Mouse (Mus musculus) forebrain, embryonic 14.5 days (tissue): ENCODE results near the gene Cnpy1. TPM values are rescaled to one million over a fixed set of nuclear protein-coding genes. Genes with fewer than 3 reads are reported as not detected.

Experiments used
- ATAC-seq: fragments of 200-750 bp; cut with Nextera tagmentation; 2 replicates; pipeline ENCODE4 v1.8.0; 2017; ENCODE audit warnings: mild to moderate bottlenecking, moderate library complexity
- DNase-seq: peaks from one replicate; pipeline ENCODE4 v3.0.0-alpha.2; 2015; ENCODE audit warnings: low spot score
- H3K27ac ChIP-seq: fragments of 300-500 bp; sonication (generic); 2 replicates; pipeline ENCODE4 v1.5.1; 2014; ENCODE audit warnings: low read depth, mild to moderate bottlenecking, control low read depth, low read length, moderate library complexity
- H3K27me3 ChIP-seq: fragments of 300-500 bp; sonication (generic); replicated peaks from 2 replicates; pipeline ENCODE4 v1.6.1; 2014; ENCODE audit warnings: low read length, control low read depth, mixed read lengths; ENCODE audit not compliant: control insufficient read depth, insufficient read depth
- H3K36me3 ChIP-seq: fragments of 300-500 bp; sonication (generic); 2 replicates; pipeline ENCODE4 v1.6.1; 2014; ENCODE audit warnings: low read length, control low read depth; ENCODE audit not compliant: control insufficient read depth, insufficient read depth
- H3K4me1 ChIP-seq: fragments of 300-500 bp; sonication (generic); 2 replicates; pipeline ENCODE4 v1.6.1; 2014; ENCODE audit warnings: antibody characterized with exemption, low read length, control low read depth; ENCODE audit not compliant: control insufficient read depth, insufficient read depth
- H3K4me2 ChIP-seq: fragments of 300-500 bp; sonication (generic); 2 replicates; pipeline ENCODE4 v1.6.1; 2014; ENCODE audit warnings: mild to moderate bottlenecking, control low read depth, low read length
- H3K4me3 ChIP-seq: fragments of 300-500 bp; sonication (generic); 2 replicates; pipeline ENCODE4 v1.5.1; 2014; ENCODE audit warnings: low read depth, low read length, control low read depth
- H3K9ac ChIP-seq: fragments of 300-500 bp; sonication (generic); 2 replicates; pipeline ENCODE4 v1.6.1; 2014; ENCODE audit warnings: mild to moderate bottlenecking, low read length, control low read depth, moderate library complexity
- H3K9me3 ChIP-seq: fragments of 300-500 bp; sonication (generic); replicated peaks from 2 replicates; pipeline ENCODE4 v1.6.1; 2016; ENCODE audit warnings: low read length, control low read depth, mixed read lengths; ENCODE audit not compliant: control insufficient read depth
- WGBS: fragments of 180-500 bp; shearing (Covaris S2); extraction: QIAGEN DNeasy Blood & Tissue Kit; methylation state at CpG from one replicate; pipeline ENCODE4 v1.1.7; 2014; 5-methylcytosine and 5-hydroxymethylcytosine counted together
- polyA plus RNA-seq: library from polyadenylated mRNA; unstranded; fragments of >200 nt; fragmentation: Nextera tagmentation; extraction: Ambion mirVana; gene quantifications from 2 replicates; pipeline ENCODE4 v1.2.1, GENCODE M21; 2014

Gene Cnpy1
- polyA plus RNA-seq, 1 experiment from 2014 or later: 1.1 TPM

GRCm38 (mm10) chr5:28237055-28237454, 8.6 kb downstream of the Cnpy1 start:
- ATAC-seq: no peak
- H3K36me3 ChIP-seq: no peaks in the 10 kb centered on the region
- H3K9ac ChIP-seq: no peak overlapping the region
- no peak overlapping the region for H3K4me2 ChIP-seq
- peak; percentile 36 for DNase-seq
- H3K27ac ChIP-seq: no peak overlapping the region
- no peak overlapping the region for H3K4me3 ChIP-seq
- H3K4me1 ChIP-seq: no peaks in the 10 kb centered on the region
- no peaks in the 10 kb centered on the region for H3K9me3 ChIP-seq
- no peaks in the 10 kb centered on the region for H3K27me3 ChIP-seq
- 43% methylated on average over 4 of the region's 4 CpGs for WGBS

GRCm38 (mm10) chr5:28236098-28236497, 9.5 kb downstream of the Cnpy1 start:
- Histone ChIP-seq H3K9me3 (no peaks in the 10 kb centered on the region), H3K27me3 (no peaks in the 10 kb centered on the region), H3K27ac (no peak overlapping the region), H3K9ac (no peak overlapping the region), H3K4me3 (no peak overlapping the region), H3K36me3 (no peaks in the 10 kb centered on the region), H3K4me1 (no peaks in the 10 kb centered on the region), H3K4me2 (no peak overlapping the region)
- DNase-seq (no peak), ATAC-seq (no peak)
- WGBS: 8% methylated on average over 6 of the region's 6 CpGs

GRCm38 (mm10) chr5:28232101-28232500, 13.5 kb downstream of the Cnpy1 start:
- no peak overlapping the region for H3K4me3 ChIP-seq
- ATAC-seq (no peak), DNase-seq (no peak)
- no peaks in the 10 kb centered on the region for H3K36me3 ChIP-seq
- H3K27me3 ChIP-seq: no peaks in the 10 kb centered on the region
- no peaks in the 10 kb centered on the region for H3K9me3 ChIP-seq
- H3K27ac ChIP-seq: no peak overlapping the region
- no peak overlapping the region for H3K4me2 ChIP-seq
- WGBS: 72% methylated on average over 3 of the region's 3 CpGs
- H3K9ac ChIP-seq: no peak overlapping the region
- H3K4me1 ChIP-seq: no peaks in the 10 kb centered on the region

- ATAC-seq (no peak), DNase-seq (no peak)
- Histone ChIP-seq H3K4me3 (no peak overlapping the region), H3K36me3 (no peaks in the 10 kb centered on the region), H3K9me3 (no peaks in the 10 kb centered on the region), H3K4me2 (no peak overlapping the region), H3K9ac (no peak overlapping the region), H3K4me1 (no peaks in the 10 kb centered on the region), H3K27me3 (peaks cover 8% of the 10 kb centered on the region; the same call in 1 of the 2 replicates), H3K27ac (no peak overlapping the region)
- WGBS: 96% methylated on average over 1 of the region's 1 CpGs
Observed at GRCm38 (mm10) chr5:28219596-28219995, 26.0 kb downstream of the Cnpy1 start.

- Histone ChIP-seq H3K36me3 (no peaks in the 10 kb centered on the region), H3K27ac (no peak overlapping the region), H3K9ac (no peak overlapping the region), H3K4me1 (0 out of 2 replicates have a peak, but pooled peaks cover 8% of the 10 kb centered on the region), H3K27me3 (peaks cover 62% of the 10 kb centered on the region), H3K4me3 (no peak overlapping the region), H3K9me3 (no peaks in the 10 kb centered on the region), H3K4me2 (no peak overlapping the region)
- no peak for DNase-seq
- 57% methylated on average over 2 of the region's 2 CpGs for WGBS
- ATAC-seq: no peak
Observed at GRCm38 (mm10) chr5:28213441-28213840, 32.2 kb downstream of the Cnpy1 start.

- WGBS: under 1% methylated on average over 15 of the region's 15 CpGs
- Histone ChIP-seq H3K9ac (no peak overlapping the region), H3K4me1 (0 out of 2 replicates have a peak, but pooled peaks cover 8% of the 10 kb centered on the region), H3K27ac (no peak overlapping the region), H3K4me2 (no peak overlapping the region; the same call in 1 of the 2 replicates), H3K9me3 (no peaks in the 10 kb centered on the region), H3K4me3 (no peak overlapping the region), H3K27me3 (peaks cover 76% of the 10 kb centered on the region), H3K36me3 (no peaks in the 10 kb centered on the region)
- DNase-seq: peak; percentile 44
- no peak for ATAC-seq
Observed at GRCm38 (mm10) chr5:28211651-28212310, 33.8 kb downstream of the Cnpy1 start.

GRCm38 (mm10) chr5:28210591-28211550, 34.7 kb downstream of the Cnpy1 start:
- H3K9ac ChIP-seq: no peak overlapping the region

GRCm38 (mm10) chr5:28209549-28210431, 35.8 kb downstream of the Cnpy1 start:
- Histone ChIP-seq H3K27ac (no peak overlapping the region), H3K4me1 (0 out of 2 replicates have a peak, but pooled peaks cover 8% of the 10 kb centered on the region), H3K9ac (peak overlapping the region; percentile 49), H3K4me2 (peak overlapping the region; percentile 61), H3K36me3 (no peaks in the 10 kb centered on the region), H3K27me3 (peaks cover 88% of the 10 kb centered on the region), H3K9me3 (no peaks in the 10 kb centered on the region), H3K4me3 (peak overlapping the region; percentile 33)
- under 1% methylated on average over 76 of the region's 80 CpGs for WGBS
- peak; percentile 82 for ATAC-seq
- DNase-seq: peak; percentile 62

More at GRCm38 (mm10) chr5:28210591-28211550, 34.7 kb downstream of the Cnpy1 start:
- H3K4me2 ChIP-seq: peak overlapping the region; percentile 61
- H3K4me1 ChIP-seq: 0 out of 2 replicates have a peak, but pooled peaks cover 8% of the 10 kb centered on the region
- peaks cover 83% of the 10 kb centered on the region for H3K27me3 ChIP-seq
- WGBS: under 1% methylated on average over 29 of the region's 29 CpGs
- no peak for ATAC-seq
- no peaks in the 10 kb centered on the region for H3K9me3 ChIP-seq
- peak; percentile 20 for DNase-seq
- no peak overlapping the region for H3K27ac ChIP-seq
- H3K36me3 ChIP-seq: no peaks in the 10 kb centered on the region
- H3K4me3 ChIP-seq: peak overlapping the region; percentile 33; the same call in 1 of the 2 replicates
